Mouse (Mus musculus) urinary bladder, postnatal 36 days (tissue): ENCODE results near the gene Exoc3l4.

Experiments
- DNase-seq, 2 experiments: peaks; one replicate each; pipeline ENCODE4 v3.0.0; 2022; ENCODE audit warnings: low spot score in 2 of 2, mixed read lengths in 1 of 2

Gene Exoc3l4

DNA sequence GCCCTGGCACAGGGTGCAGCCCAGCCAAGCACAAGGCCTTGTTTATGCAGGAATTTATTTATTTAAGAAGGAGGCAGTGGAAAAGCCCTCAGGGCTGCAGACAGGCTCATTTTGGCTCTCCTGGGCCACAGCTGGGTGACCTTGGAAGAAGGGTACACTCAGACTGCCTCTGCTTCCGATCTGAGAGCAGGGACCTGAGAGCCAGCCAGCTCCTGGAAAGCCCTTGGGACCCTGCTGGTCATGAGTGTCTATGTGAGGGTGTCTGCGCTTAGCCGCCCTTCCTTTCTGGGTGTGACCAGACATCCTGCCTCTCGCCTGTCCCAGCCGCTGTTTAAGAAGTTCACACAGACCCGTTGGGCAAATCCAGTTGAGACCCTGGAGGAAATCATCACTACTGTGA, 33.5 kb downstream of the Exoc3l4 start:
- no peak for DNase-seq

DNA sequence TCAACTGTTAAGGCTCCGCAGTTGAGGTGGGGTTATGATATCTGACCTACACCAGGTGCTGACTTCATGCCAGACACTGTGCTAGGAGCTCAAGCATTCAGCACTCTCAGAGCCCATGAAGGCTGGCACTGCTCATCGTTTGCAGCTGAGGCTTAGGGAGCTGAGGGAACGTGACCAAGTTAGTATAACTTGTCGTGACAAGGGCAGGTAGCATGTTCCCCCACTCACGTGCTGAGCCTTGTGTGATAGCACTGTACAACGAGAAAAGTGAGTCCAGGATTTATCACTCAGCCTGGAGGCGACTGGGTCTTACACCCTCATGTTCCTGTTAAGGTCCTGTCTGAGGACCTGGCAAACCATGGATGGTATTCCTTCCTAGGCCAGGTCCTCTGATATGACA, 34.7 kb downstream of the Exoc3l4 start:
- no peak for DNase-seq

DNA sequence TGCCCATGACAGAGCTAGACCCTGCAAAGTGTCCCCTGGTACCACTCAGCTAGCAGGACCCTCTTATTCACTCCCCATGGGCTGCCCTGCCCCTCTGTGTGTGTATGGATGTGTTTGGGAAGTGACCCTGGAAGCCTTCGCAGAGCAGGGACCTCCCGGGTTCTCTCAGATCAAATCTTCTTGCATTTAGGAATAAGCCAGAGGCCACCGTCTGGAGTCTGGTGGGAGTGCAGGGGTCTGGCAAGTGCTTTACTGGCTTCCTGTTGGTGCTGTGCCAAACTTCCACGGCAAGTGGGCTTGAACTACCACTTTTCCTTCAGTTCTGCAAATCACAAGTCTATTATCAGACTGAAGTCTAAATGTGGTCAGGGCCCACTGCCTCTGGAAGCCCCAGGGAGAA, 37.2 kb downstream of the Exoc3l4 start:
- no peak for DNase-seq

DNA sequence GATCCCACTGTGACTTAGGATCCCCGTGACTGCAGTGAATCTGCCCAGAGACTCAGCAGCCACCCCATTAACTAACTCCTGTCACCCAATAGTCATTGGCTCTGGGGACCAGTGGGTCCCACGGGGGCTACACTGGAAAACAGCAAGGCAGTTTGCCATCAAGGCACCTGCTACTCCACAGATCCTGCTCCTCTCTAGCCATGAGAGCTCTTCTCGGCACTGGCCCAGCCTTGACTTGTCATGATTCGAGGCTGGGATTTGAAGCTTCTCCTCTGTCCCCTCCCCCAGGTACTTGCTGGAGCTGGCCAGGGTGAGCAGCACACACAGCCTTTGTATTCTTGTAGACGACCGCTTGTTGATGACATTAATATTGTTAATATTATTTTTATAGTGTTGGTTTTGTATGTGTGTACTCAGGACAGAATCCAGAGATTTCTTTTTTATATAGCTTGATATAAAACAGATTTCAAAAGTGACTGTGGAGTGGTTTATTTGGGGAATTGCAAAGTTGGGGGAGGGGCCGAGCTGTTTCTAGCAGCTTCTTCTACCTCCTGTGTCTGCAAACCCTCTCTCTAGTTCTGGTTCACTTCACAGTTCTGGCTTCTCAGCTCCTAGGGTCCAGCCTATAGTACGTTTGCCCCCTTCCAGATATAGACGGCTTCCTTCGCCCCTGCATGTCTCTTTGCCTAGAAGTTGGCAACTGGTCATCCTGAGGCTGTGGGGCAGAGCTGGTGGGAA, 37.9 kb downstream of the Exoc3l4 start:
- no peak for DNase-seq

DNA sequence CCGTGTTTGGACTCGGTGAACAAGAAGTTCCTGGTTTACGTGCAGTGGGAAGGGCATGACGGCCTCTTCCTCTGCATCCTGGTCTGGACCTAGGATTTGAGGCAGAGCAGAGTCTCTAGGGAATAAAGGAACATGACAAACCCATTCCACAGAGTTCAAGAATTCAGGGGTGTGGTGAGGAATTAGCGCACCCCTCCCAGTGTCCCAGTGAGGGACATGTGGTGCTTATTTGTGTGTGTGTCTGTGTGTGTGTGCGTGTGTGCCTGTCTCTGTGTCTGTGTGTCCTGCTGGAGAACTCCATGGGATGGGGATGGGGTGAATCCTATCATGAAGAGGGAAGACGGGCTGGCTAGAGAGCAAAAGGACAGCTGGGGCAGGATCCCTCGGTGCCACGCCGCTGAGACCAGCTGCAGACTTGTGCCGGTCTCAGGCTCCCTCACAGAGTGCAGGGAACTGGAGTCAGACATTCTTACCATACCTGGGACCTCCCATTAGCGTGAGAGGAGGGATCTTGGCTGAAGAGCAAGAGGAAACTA, 38.6 kb downstream of the Exoc3l4 start:
- no peak for DNase-seq

DNA sequence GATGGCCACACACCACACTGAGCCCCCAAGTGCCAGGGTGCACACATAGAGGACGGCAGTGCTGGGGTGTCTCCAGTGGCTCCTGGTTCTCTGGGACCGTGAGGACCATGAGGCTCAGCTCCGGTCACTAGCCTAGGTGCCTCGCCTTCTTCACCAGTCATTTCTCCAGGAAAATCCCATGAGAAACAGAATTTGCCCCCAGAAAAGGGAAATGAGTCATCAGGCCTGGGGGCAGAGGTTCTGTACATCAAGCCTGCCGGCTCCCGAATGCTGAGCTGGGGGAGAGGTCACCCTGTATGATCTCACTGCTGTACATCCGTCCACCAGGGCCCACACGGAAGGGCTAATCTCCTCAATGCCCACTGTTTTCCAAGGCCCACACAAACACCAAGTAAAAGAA, 39.0 kb downstream of the Exoc3l4 start:
- DNase-seq = no peak

DNA sequence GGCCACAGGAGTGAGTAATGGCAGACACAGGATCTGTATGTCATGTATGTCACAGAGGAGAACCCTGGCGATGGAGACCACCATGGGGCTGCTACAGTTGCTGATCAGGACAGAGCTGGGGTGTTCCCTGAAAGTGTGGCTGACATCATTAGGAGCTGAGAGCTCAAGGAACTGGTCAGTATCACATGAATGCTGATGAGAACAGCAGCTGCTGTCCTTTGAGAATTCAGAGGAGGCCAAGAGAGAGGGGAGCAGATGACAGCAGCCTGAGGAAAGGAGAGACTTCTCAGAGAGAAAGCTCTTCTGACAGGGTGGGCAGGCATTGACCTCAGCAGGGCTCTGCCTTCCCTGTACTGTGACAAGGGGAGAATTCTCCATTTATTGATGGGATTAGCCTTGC, 40.9 kb downstream of the Exoc3l4 start:
- DNase-seq = no peak

DNA sequence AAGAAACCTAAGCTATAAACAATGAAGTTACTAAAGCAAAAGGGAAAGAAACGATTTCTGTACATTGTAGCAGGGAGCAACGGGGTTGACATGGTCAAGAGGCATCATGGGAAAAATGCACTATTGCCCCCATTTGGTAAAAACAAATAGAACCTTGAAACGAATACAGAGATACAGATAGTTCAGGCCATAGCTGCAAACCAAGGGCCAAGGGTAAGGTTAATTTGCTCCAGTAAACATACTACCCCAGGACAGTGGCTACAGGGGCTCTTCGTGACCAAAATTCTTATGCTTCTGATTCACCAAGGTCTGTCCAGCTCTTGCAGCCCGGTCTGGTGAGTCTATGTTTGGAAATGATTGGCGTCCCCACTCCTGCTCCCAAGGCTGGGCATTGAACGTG, 46.8 kb downstream of the Exoc3l4 start:
- DNase-seq = no peak

DNA sequence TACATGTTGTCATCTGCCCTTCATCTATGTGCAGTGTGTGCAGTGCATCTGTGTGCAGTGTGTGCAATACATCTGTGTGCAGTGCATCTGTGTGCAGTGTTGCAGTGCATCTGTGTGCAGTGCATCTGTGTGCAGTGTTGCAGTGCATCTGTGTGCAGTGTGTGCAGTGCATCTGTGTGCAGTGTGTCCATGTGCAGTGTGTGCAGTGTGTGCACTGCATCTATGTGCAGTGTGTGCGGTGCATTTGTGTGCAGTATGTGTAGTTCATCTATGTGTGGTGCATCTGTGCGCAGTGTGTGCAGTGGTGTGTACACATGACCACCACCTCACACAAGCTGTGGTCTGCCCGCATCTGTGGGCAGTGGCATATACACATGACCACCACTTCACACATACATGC, 49.6 kb downstream of the Exoc3l4 start:
- DNase-seq = no peak

DNA sequence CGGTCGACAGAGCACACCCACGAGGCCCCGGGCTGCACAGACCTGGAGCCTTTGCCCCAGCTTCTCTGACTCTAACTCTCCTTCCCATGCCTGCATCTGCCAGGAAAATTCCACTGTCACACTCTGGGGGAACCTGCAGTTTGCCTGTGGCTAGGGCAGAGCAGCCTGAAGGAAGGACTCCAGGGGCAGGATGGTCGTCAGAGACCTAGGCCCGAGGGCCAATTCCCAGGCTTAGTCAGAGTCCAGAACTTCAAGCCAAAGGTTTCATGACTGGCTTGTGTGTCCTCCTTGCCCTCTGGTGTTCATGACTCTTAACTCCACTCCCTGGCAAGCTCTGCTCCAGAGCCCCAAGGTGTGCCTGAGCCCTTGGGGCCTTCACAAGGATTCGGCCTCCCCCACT, 51.4 kb downstream of the Exoc3l4 start:
- no peak for DNase-seq

DNA sequence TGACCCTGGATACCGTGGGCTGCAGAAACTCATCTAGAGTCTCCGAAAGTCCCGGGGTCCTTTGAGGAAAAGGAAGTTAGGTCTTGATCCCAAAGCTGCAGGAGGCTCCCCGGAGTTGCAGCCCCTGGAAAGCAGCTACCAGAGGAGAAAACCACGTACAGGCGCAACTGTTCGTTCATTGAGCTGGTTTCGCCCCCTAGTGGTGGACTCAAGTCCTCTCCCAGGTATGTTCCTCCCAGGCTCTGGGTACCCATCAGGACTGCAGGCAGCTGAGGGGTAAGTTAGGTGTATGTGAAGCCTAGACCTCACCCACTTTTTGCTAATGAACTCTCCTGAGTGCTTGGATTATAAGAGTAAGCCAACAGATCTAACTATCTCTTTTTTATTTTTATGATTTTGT, 52.7 kb downstream of the Exoc3l4 start:
- DNase-seq = peak in 1 of 2 experiments; percentile 72

DNA sequence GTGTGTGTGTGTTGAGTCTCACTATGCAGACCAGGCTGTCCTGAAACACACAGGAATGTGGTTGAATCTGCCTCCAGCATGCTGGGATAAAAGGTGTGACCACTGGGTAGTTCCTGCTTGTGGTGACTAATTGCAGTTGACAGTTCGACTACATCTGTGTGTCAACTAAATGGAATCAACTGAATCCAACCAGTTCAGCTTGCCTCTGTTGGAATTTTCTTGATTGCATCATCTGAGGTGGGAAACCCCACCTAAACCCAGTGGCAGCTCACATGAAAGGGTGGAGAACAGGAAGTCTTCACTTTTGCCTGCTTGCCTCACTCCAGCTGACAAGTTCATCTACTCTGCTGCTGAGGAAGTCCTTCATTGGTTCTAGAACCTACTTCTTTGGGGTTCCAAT, 54.3 kb downstream of the Exoc3l4 start:
- no peak for DNase-seq

DNA sequence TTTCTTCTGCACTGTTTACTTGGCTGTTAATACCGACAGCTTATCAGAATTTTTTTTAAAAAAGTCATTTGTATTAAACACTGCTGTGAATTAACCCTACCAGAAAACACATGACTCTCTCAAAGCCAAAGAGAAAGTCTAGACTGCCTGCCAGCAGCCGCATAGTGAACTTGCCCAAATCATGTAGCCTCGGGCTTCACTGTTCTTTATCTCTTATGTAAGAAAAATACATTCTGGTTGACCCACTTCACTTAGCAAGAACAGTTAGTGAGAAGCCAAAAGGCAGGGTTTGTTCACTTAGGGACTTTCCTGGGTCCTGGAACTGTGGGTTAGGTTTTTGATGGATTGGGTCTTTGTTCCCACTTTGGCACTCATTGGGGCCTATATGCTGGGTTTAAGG, 54.9 kb downstream of the Exoc3l4 start:
- no peak for DNase-seq

DNA sequence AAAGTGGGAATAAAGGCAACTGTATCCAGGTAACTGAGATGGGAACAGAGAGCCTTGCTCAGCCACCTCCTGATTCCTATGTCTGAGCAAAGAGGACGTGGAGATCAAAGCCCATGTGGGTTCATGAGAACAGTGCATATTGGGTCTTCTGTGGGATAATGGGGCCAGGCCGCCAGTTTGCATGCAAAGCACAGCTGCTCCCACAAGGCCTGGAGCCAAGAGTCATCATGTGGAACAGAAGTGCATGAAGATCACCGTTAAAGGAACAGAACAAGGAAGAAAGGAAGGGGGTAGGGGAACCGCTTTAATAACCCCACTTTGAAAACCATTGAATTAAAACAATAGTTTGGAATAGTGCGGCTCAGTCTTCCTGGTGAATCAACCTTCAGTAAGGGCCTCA, 56.1 kb downstream of the Exoc3l4 start:
- DNase-seq = no peak

DNA sequence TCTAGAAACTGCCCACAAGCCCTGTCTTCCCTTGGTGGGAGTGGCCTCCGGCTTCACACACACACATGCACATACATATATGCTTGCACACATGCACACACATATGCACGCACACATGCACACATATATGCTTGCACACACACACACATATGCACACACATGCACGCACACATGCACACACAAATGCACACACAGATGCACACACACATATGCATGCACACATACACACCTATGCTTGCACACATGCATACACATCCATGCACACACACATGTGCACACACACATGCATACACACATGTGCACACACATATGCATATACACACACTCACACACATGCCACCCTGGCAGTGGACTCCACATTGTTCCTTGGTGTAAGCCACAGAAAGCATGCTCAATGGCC, 57.6 kb downstream of the Exoc3l4 start:
- DNase-seq = no peak

DNA sequence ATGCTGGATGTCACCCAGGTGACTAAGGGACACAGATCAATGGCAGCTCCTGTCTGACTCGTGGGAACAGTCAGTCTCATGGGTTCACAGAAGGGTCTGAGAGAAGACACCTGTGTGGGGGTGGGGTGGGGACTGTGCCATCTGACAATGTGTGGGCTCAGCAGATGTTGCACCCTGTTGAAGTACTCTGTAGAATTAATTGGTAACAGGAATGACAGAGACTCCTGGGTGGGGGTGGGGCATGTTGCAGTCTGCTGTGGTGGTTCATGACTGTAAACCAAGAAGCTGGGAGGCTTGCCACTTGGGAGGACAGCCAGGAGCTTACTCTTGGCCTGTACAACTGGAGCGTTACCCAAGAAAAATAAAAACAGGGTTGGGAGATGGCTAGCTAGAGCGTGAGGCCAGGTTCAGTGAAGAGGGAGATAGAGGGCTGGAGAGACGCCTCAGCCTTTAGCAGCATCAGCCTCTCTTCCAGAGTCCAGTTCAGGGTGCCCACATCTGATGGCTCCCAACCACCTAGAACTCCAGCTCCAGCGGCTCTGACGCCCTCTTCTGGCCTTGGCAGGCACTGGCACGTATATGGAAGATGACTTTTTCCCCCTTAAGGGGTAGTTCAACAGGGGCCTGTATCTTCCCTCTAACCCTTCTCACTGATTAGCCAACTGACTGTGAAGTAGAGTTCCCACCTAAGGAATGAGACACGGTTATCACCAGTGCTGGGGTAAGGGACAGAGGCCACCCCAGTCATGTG, 58.3 kb downstream of the Exoc3l4 start:
- peak; percentile 61 to 87 for DNase-seq

DNA sequence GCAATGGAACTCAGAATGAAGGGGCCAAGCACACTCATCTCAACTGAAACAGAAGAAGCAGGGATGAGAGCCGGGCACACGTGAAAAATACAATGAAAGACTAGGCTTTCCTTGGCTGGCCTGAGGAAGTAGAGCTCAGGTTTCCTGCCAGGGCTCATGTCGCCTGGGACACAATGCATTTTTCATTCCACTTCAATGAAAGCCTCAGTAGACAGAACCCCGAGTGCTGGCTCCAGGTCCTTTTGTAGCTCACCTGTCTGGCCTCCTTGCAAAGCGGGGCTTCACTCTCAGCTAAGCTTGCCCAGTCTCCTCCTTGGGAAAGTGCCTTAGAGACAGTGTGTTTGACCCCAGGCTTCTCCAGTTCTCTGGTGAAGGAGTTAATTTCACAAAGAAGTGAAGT, 62.1 kb downstream of the Exoc3l4 start:
- no peak for DNase-seq

DNA sequence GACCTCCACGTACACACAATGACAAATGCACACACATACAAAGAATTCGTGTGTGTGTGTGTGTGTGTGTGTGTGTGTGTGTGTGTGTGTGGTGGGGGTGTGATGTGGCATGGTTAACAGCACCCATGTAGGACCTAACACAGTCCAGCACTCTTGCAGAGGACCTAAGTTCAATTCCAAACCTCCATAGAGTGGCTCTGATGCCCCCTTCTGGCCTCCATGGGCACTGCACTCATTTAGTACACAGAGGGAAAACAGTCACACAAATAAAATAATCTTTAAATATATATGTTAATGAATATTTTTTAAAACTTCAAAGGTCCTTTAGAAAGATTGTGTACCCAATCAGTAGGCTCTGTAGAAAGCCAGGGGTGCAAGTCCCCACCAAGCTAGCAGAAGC, 63.1 kb downstream of the Exoc3l4 start:
- no peak for DNase-seq
